Mouse (Mus musculus) layer of hippocampus, adult 8-10 months (tissue): ENCODE results near the gene Gabarapl1. TPM values are rescaled to one million over a fixed set of nuclear protein-coding genes. Genes with fewer than 3 reads are reported as not detected.
"Not testable (repeated sequence)": the region's sequence is repeated elsewhere in the genome, so short reads cannot be mapped to it uniquely, and the experiment has no call there.

Experiments
- DNase-seq, 2 experiments: peaks; one replicate each; pipeline ENCODE4 v3.0.0; 2022; ENCODE audit warnings: low spot score in 2 of 2
- total RNA-seq, 4 experiments: library from RNA; stranded (reverse); gene quantifications; 2 replicates each; pipeline ENCODE4 v1.2.4; 2022

Gene Gabarapl1
- total RNA-seq: 100 to 1,000 TPM; 665 to 765 (median 700) TPM

DNA sequence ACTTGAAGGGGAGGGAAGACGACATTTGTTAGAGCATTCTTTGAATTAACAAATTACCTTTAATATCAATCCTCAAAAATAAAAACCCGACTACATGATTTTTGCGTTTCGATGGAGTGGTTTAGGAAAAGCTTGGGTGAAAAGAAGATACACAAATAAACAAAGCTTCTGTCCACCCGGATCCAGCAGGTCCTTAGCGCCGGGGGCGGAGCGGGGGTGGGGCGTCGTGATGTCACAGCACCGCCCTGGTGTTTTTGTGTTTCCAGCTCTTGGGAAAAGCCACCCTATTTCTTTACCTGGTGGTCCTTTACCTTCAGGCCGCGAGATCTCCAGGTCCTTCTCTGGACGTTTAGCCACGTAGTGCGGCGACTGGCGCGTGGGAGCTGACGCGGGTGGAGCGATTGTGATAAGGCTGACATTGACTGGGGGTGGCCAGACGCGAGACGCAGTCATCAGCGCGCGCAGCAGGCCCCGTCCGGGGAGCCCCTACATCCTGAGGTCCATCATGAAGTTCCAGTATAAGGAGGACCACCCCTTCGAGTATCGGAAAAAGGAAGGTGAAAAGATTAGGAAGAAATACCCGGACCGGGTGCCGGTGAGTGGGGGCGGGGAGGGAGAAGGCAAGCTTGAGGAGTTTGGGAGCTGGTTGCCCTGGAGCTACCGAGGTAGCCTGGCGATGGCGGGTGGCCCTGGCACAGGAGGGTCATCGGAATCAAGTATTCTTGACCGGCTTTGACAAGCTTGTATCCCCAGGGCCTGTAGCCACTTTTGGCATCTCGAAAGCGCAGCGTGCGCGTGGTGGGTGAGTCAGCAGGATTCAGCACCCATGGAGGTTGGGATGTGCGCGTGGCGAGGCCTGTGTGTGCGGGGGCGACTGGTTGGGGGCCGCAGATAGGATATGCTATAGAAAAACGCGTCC lies at the start of gene Gabarapl1:
Gabarapl1 (plus strand) TSS at position 219 of the 919 bp plus-strand sequence.
- peak; percentile 81 to 83 for DNase-seq

DNA sequence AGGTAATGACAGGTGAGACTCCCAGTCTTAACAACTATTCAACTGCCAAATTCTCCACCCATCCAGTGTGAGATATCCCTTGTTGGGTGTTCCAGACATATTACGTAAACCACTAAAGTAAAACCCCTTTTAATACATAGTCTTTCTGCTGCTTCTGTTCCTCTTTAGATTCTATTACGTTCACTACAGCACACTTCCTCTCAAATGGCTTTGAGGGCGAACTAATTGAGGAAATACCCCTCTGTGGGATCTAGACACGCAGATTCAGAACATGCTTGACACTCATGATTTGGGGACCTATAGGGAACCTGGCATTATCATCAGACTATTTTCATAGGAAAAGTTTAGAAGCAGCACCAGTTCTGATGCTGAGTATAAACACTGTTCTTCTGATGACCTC lies 38.0 kb upstream of the Gabarapl1 start:
- DNase-seq: no peak

DNA sequence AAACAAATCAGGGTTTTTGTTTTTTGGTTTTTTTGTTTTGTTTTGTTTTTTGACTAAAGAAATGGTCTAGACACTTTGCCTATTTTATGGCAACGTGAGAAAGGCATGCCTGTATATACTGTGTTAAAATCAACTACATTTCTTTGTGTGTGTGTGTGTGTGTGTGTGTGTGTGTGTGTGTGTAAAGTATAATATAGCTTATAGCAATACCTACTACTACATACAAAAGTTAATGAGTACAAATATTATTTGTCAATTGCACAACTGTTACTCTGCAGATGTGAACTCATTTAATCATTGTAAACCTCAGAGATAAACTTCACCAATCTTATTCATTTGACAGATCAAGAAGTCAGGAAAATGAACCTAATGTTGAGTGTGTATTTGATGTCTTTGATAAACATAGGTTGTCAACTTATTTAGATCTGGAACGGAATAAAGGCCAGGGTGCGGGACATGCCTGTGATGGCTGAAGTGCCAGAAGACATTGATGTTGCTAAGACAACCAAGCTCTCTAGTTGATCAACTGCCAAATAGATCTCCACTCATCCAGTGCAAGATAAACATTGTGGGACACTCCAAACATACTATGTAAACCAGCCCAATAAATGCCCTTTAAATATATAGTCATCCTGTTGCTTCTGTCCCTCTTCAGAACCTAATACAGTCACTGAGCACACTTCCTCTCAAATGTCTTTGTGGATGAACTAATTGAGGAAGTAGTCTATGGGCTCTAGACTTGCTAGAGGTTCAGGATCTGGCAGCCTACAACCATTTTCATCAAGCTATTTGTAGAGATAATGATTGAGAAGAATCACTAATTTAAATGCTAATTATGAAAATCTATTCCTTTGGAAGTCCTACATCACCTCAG lies 35.4 kb upstream of the Gabarapl1 start:
- no peak for DNase-seq

DNA sequence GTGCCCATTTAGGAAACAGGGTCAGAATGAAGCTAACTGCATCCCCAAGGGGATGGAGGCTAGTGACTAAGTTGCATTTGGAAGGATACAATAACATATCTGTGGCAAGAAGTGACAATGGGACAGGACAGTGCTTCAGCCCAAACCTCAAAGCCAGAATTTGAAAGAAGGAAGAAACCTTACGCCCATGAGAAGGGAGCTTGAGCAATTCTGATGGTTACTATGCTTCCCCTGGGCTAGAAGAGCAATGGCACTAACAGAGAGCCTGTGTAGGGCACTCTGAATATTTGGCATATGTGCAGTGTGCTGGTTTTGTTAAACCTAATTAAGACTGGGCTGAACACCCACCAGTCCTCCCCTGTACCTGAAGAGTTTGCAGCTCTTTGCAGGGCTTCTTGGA lies 33.4 kb upstream of the Gabarapl1 start:
- DNase-seq: not testable (repeated sequence)

DNA sequence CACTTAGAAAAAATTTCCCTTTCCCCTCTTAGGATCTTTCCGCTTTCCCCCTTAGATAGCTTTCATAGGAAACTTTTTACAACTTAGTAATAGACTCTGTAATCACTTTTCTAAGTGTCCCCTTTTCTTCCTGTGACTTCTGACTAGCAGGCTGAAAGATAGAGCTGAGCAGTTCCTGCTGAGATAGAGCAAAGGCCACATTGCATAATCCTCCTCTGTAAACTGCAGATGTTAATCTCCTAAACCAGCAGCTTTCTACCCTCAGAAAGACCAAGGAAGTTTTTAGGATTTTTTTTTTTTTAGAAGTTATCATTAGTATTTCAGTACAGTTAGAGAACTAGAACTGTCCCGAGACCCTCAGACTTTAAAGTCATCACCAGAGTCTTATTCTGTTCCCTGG lies 29.5 kb upstream of the Gabarapl1 start:
- no peak for DNase-seq

- DNase-seq: no peak
Measured at GRCm38 (mm10) chr6:129507024-129507423, 25.9 kb upstream of the Gabarapl1 start, which contains the start of gene Olr1. Gene Olr1 (minus strand): TSS chr6:129507165.

- no peak for DNase-seq
Measured at GRCm38 (mm10) chr6:129510120-129510911, 22.6 kb upstream of the Gabarapl1 start.

DNA sequence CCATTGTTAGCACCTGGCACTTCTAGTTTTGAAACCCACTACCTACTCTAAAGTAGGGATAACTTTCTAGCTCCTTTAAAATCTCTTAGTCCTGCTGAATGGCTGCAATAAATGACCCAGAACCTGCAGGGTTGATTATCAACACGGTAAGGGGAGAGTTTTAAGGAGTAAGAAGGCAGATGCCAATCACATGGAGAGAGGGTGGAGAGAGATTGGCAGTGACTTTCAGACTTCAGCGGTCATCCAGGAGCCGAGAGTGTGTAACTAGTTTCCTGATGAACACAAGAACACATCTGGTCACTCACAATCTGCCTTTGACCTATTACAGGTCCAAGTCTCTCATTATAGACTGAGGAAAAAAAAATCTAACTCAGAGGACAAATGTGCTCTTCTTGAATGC lies 20.6 kb upstream of the Gabarapl1 start, which contains the start of gene Tmem52b:
Tmem52b (plus strand) TSS at position 189 of the 400 bp plus-strand sequence.
- no peak for DNase-seq

DNA sequence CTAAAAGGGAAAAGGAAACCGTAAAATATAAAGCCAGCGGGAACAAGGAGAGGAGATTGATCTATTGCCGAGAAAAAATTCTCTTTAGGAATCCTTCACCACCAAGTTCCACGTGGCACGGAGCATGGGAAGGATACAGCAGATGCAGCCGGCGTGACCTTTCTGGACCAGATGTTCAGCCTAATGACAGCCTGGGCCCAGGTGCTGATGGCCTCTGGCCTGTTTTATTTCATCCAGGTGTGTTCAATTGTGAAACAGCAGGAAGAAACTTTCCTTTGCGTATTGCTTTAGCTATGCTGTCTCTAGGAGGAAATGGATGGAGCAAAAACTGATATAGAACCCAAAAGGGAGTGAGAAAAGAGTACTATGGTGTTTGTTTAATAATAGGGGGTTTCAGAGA lies 20.1 kb upstream of the Gabarapl1 start:
- DNase-seq: no peak

GRCm38 (mm10) chr6:129513409-129513808 lies 19.6 kb upstream of the Gabarapl1 start:
- no peak for DNase-seq

GRCm38 (mm10) chr6:129514376-129514775 lies 18.6 kb upstream of the Gabarapl1 start:
- no peak for DNase-seq

DNA sequence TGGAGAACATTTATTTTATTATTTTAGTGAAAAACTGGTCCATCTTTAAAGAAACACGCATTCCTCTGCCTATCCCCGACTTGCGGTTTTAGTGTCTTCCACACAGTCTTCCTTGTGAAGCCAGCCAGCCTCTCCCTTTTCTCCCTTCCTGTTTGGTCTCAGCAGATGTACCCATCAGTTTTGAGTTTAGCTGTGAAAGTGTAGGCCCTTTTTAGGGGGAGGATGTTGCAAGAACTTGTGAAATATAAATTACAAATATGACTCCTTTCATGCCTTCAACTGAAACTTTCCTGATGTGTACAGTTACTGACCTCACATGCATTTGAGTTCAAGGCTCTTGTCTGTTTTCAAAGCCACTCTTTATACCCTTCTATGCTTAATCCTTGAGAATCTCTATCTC lies 17.9 kb upstream of the Gabarapl1 start:
- DNase-seq: no peak

DNA sequence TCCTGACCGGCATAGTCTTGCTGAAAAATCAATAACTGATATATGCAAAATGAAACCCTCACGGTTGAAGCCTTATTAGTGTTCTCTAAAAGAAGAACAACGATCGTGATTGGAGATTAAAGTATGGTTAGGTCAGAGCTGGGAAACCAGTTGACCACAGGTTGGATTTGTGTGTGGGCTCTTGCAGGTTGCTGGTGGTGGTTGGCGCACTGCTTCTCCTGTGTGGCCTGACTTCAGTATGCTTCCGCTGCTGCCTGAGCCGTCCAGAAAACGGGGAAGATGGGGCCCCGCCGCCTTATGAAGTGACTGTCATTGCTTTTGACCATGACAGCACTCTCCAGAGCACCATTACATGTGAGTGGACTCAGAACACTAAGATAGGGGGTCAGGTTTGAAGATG lies 16.6 kb upstream of the Gabarapl1 start:
- DNase-seq: no peak

GRCm38 (mm10) chr6:129517752-129518408 lies 15.1 kb upstream of the Gabarapl1 start:
- peak in 1 of 2 experiments; percentile 28 for DNase-seq

- DNase-seq: no peak
Measured at GRCm38 (mm10) chr6:129526069-129526468, 6.9 kb upstream of the Gabarapl1 start.

- DNase-seq: no peak
Measured at GRCm38 (mm10) chr6:129527416-129527815, 5.5 kb upstream of the Gabarapl1 start.

- DNase-seq: no peak
Measured at GRCm38 (mm10) chr6:129529605-129530004, 3.4 kb upstream of the Gabarapl1 start.

- DNase-seq: no peak
Measured at GRCm38 (mm10) chr6:129530261-129530660, 2.7 kb upstream of the Gabarapl1 start.

DNA sequence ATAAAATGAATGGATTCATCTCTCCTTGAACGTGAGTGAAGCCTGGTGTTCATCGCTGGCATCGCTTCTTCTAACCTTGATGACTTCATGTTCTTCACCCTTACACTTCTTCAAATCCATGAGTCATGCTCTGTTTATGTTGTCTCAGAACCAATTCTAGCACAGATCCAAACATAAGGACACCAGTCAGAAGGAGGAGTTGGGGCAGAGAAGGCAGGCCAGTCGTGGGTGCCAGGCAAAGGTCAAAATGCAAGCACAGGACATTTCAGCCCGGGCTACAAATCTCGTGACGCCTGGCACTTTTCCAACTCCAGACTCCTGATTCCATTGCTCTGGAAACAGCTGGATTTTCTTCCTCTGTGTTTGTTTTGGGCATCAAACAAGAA lies 411 bp upstream of the Gabarapl1 start:
- peak; percentile 54 to 61 for DNase-seq

GRCm38 (mm10) chr6:129534057-129534456 lies 1.1 kb downstream of the Gabarapl1 start:
- no peak for DNase-seq
